Mouse (Mus musculus) gastrocnemius, postnatal 10 days (tissue): Measurements from ENCODE around the gene Dazl. TPM values are rescaled to one million over a fixed set of nuclear protein-coding genes. Genes with fewer than 3 reads are reported as not detected.
A peak's percentile ranks its signal among the peaks of the same experiment; 100 is the strongest.
"Not testable (repeated sequence)": the region's sequence is repeated elsewhere in the genome, so short reads cannot be mapped to it uniquely, and the experiment has no call there.

Experiments used
- DNase-seq: peaks from one replicate; pipeline ENCODE4 v3.0.0; 2021; ENCODE audit warnings: mixed read lengths
- total RNA-seq, 2 experiments: library from RNA; stranded (reverse); gene quantifications; 2 replicates each; pipeline ENCODE4 v1.2.3; 2021

The Dazl gene
- total RNA-seq, 2 experiments from 2014 or later = 0.14 to 0.29 TPM

DNA sequence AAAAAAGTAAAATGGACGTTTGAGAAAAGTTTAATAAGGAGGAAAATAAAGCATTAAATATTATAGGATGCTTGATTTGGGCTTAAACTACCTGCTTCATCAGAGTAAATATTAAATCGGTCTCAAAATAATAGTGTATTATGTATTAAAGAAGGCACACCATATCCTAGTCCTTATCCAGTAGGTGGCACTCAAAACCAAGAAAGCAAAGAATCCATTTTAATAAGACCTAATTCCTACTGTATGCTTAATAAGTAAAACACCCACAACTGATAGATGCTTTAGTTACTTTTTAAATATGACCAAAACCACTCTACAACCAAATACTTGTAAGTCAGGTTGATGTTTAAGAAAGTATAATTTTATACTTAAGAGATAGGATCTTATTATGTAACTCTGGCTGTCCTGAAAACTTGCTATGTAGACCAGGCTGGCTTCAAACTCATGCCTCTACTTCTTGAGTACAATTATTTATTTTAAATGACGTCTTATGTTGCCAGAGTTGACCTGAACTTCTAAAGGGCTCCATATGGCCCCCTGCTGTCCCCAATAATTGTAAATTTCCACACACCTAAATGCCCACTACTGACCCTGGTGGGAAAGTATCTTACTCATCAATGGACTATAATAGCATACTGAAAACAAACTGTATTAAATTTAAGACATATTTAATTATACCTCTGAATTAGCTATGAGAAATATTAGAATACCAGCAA, 1.8 kb downstream of the Dazl start:
- no peak for DNase-seq

DNA sequence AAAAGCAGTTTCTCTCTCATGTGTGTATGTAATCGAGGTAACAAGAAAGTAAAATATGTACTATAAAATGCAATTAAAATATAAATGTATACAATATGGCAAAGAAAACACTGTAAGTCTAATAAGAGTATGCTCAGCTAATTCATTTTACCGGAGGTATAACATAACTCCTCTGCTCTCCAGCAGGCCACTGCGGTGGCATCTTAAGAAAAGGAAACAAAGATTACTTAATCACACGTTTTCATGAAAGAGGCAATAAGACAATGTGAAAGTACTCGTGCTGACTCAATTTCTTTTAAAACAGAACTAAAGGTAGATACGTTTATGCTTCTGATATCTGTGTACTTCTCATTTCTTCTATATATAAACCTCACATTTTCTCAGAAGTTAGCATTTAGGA, 8.6 kb downstream of the Dazl start:
- DNase-seq = no peak

DNA sequence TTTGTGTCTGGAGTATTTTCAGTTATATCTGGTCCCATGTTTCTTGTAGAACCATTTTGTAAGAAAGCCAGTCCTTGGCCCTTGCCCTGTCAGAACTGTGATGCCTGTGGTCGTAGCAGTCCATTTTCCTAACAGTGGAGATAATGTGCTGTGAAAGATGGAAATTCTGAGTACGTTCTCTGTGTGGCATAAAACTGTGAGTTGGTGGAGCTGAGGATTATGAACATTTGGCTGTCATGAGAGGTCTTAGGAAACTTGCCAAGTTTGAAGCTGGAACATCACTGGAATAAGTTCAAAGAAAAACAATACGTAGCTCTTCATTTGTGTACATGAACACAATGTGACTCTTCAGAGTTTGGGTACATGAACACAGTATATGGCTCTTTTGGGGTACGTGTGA, 31.8 kb downstream of the Dazl start:
- DNase-seq = not testable (repeated sequence)

DNA sequence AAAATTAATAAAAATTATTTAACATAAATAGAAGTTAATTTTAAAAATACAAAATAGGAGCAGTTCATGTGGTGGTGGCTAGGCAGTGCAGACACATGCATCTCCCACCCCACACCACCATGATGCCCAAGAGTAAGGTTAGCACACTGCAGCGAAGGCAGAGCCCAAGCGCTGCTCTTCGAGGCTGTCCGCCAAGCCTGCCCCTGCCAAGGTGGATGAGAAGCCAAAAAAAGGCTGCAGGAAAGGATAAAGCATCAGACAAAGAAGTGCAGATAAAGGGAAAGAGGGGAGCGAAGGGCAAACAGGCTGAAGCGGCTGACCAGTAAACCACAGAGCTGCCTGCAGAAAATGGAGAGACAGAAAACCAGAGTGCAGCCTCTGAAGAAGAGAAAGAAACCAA, 32.6 kb downstream of the Dazl start:
- no peak for DNase-seq

DNA sequence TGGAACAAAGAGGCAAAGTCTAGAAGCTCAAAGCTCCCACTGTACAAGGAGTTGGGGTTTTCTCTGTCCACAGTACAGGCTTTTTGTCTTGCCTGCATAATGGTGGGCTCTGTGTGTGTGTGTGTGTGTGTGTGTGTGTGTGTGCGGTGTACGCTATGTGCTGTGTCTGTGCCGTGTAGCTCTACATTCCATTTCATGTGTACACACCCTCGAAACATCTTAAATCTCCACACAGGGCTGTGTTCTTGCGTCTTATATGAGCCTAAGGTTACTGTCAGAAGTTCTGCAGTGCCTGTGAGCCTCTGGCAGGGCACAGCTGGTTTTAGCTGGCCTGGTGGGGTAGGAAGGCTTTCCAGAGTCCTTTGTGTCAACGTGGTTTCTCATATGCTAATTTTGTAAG, 46.8 kb downstream of the Dazl start:
- DNase-seq = no peak

DNA sequence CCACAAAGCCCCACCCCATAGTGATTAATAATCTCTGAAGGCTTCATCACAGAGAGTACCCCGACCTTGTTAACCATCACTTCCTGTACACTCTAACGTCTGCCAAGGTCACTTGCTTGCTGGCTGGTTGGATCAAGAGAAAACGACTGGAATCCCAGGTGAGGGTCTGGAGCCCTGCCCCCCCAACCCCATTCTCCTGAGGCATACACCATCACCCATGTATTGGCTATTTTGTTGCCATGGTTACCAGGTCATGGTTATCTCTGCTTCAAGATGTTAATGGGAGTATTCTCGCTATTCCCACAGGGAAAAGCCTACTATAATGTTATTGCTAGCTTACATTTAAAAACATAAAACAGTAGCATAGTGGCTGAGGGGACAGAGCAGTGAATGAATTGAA, 48.8 kb downstream of the Dazl start:
- no peak for DNase-seq

DNA sequence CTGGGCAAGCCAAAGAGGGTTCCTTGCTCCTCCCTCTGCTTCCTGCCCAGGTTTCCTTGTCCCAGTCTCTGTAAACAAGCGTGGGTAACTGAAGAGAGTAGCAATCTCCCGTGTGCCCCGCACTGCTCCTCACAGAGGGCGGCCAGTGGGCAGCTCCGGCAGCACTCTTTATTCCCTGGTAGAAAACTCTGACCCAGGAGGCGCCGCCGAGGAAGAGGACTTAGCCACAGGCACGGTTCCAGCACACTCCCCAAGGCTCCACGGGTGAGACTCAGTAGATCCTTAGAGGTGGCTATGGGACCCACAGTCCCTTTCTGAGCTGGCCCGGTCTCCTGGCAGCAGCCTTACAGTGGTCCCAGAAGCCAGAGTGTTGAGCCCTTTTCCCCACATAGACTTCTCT, 50.1 kb downstream of the Dazl start:
- DNase-seq = no peak

DNA sequence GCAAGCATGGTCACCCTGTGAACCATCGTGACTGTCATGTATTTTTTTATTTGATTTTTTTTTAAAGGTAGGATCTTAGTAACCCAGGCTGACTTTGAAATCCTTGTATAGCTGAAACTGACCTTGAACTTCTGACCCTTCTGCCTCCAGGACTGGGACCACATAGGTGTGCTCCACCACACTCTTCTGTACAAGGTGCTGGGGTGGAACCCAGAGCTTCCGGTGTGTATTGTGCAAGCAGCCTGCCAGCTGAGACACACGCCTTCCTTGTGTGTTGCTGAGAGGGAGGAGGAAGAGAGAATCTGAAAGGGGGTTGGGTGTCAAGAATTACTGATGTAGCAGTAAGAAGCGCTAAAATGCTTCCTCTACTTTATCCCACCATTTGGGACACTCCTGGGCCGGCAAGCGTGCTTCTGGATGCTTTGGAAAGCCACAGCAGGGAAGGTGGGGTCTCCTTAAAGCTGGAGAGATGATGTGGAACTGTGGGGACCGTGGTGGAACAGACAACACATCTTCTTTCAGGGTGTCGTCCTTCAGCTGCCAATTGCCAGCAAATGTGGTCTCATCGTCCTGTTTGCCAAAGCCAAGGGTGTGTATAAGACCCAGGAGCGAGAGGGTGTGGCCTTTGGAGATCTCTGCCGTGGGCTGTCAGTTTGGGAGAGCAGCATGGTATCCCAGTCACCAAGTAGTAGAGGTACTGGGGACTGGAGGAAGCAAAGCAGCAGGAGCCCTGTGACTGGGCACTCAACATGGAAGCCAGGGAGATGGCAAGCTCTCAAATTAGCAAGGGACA, 55.4 kb downstream of the Dazl start:
- no peak for DNase-seq

DNA sequence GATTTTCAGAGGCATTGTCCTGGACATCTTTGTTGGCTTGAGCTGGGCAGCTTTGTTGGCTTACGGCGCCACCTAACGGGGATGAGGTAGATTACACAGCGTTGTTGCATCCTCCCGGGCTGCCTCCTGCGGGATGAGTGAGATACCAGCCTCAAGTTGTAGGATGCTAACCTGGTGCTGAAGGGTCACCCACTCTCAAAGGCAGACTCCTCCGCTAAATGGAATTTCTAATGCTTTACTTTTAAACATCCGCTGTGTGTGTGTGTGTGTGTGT, 56.1 kb downstream of the Dazl start:
- DNase-seq = peak; percentile 81

DNA sequence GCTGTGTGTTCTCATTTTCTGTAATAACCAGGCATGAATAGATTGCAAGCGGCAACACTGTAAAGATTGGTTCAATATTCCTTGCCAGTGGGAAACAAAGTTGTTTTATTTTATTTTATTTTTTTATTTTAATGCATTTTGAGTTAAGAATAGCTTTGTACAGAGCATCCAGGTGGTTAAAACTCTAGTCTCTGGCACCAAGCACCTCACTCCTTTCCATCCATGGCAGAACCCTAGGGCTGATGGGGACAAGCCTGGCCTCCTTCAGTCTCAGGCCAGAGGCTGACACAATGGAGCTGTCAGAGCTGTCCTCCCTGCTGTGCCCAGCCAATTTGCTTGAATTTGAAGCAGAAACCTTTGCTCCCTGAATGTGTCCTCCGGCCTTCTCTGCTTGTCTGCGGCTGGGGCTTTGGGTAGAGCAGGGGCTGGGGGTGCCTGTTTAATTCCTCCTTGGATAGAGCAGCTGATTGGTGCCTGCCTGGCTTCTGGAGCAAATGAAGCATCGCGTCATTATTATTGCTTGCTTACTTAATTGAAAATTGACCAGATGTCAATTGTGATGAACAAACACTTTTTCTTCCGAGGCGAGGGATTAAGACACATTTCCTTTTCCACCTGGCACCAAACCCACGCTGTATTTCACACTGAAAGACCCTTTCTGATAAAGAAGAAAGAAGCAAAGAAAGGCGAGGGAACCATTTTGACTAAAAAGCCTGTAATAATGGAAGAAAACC, 56.6 kb downstream of the Dazl start:
- DNase-seq = no peak

DNA sequence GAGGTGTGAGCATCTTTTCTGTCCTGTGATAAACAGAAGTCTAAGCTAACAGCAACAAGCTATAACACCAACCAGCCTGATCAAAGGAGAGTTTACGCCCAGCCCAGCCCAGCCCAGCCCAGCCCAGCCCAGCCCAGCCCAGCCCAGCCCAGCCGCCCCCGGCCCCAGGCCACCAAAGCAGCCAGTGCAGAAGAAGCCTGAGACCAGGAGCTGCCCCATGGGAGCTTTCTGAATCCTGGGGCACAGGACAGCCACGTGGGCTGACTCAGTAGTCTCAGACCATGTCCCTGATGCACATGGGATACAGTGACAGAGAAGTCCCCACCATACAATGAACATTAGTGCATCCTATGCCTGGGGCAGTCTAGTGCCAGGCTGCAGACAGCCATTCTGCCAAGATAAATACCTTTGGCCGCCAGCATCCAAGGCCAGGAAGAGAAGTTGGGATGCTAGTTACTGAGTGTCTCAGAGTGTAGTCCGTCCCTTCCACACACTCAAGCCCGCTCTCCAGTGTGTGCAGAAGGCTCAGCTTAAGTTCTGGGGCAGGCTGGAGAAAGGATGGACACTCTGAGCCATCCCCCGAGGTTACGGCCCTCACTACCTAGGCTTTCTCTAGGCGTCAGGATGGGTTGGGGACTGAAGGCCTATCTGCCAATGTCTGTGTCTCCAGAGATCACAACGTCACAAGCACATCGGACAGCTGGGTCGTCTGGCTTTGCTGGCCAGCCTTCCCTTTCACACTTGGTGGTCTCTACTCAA, 57.3 kb downstream of the Dazl start:
- DNase-seq = no peak

DNA sequence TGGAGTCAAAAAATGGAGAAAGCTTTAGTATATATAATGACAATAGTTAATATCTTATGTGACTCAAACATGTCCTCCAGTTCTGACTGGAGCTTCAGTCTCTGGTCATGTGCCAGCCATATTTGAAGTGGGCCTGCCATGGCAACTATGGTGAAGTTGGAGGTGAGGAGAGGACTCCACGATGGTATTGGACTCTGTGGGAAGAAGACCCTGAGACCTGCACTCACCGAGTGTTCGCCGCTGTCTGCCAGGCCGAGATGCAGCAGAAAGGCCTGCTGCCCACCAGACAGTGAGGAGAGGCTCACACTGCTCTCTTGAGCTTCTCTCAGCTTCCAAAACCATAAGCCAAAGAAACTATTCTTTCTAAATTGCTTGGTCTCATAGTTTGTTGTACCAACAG, 59.5 kb downstream of the Dazl start:
- no peak for DNase-seq

DNA sequence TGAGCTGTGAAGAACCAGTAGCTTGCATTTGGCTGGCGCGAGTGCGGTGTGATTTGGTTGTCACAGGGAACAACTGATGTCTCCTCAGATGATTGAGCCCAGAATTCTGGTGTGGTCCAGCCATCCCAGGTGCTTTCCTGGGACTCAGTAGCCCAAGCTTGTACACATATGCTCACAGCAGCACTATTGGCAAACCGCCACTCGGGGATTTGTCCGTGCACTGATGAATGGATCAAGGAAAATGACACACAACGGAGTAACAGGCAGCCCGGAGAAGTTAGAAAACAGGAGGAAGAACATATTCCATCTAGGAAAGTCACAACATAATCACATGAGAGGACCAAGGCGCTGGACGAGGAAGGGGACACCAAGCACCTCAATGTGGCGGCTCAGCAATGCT, 60.6 kb downstream of the Dazl start:
- no peak for DNase-seq

DNA sequence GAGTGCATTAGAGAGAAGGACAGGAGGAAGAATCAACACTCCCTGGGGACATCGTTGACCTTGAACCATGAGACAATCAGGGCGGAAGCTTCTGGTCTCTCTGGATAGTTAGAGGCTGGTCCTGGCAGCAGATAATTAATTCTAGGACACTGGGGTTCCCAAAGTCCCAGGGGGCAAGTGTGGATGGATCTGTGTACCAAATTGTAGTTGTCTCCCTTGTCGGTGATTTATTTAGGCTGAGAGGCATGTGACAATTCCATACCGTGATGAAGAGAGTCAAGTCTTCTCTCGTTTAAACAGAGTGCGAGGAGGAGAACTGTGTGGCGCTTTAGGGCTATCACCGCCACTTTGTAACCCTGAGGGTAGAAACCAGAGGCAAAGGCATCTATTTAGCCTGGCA, 62.2 kb downstream of the Dazl start:
- no peak for DNase-seq

DNA sequence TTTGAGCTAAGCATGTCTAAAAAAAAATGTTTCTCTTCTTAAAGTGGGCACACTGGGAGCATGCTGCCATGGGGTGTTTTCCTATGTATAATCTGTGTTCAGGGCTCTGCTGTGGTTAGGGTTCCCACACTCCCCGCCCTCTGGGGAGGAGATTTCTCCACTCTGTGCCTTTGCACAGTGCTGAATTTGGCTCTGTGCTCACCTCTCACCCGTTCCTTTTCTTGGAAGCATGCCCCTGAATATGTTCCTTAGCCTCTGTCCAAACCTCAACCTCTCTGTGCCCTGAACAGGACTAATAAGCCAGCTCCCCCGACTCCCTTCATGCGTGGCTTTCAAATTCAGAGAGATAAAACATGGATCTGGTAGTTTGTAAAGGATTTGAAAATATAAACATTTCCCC, 63.9 kb downstream of the Dazl start:
- DNase-seq = no peak

Other genes starting within 250 kb of the Dazl start
- gene Rftn1, start 103.0 kb downstream of the Dazl start, total RNA-seq = 10 to 100 TPM; 57.9 to 62.0 TPM
- gene Plcl2, start 215.8 kb upstream of the Dazl start, total RNA-seq = 10 to 100 TPM; 37.7 to 38.2 TPM